Mouse (Mus musculus) inflammation-experienced regulatory T-cells, adult 6 months (primary cell): ENCODE results near the gene Zfp358. TPM values are rescaled to one million over a fixed set of nuclear protein-coding genes. Genes with fewer than 3 reads are reported as not detected.

Source experiments
- polyA plus RNA-seq, 3 experiments: library from polyadenylated mRNA; unstranded; fragments of 100-300 nt; shearing (Covaris generic); gene quantifications; one replicate each; pipeline ENCODE4 v1.2.1; 2017

Gene Zfp358
- polyA plus RNA-seq, 3 experiments from 2014 or later = 0.60 to 0.86 TPM; not detected in 1

Other genes with a start within 250 kb of the Zfp358 start
- gene Insr, start 213.5 kb upstream of the Zfp358 start, polyA plus RNA-seq = 10 to 100 TPM in 2 of 3 experiments, 1 to 10 TPM in 1; 3.8 to 13.2 (median 12.0) TPM
- 10 to 100 TPM; 29.9 to 51.2 (median 36.9) TPM for gene A430078G23Rik, start 139.7 kb upstream of the Zfp358 start, polyA plus RNA-seq
- gene Arhgef18, start 100.1 kb upstream of the Zfp358 start, polyA plus RNA-seq = 10 to 100 TPM; 21.3 to 30.9 (median 30.4) TPM
- 10 to 100 TPM in 2 of 3 experiments, 1 to 10 TPM in 1; 9.0 to 20.4 (median 16.7) TPM for gene Pex11g, start 25.5 kb upstream of the Zfp358 start, polyA plus RNA-seq
- not detected for gene Tex45, start 22.3 kb upstream of the Zfp358 start, polyA plus RNA-seq
- 10 to 100 TPM; 15.3 to 26.3 (median 24.0) TPM for gene Mcoln1, start 7.3 kb downstream of the Zfp358 start, polyA plus RNA-seq
- gene Pnpla6, start 22.2 kb downstream of the Zfp358 start, polyA plus RNA-seq = 10 to 100 TPM; 20.6 to 32.6 (median 27.7) TPM
- gene C330021F23Rik, start 74.9 kb downstream of the Zfp358 start, polyA plus RNA-seq = under 1 TPM in 1 of 3 experiments, not detected in 2; 0.74 TPM
- gene Camsap3, start 94.2 kb downstream of the Zfp358 start, polyA plus RNA-seq = not detected
- 10 to 100 TPM; 58.7 to 87.4 (median 83.2) TPM for gene Xab2, start 128.2 kb downstream of the Zfp358 start, polyA plus RNA-seq
- gene Pet100, start 128.4 kb downstream of the Zfp358 start, polyA plus RNA-seq = 100 to 1,000 TPM; 122 to 150 (median 138) TPM
- gene Pcp2, start 132.4 kb downstream of the Zfp358 start, polyA plus RNA-seq = not detected
- 100 to 1,000 TPM; 180 to 262 (median 191) TPM for gene Stxbp2, start 137.8 kb downstream of the Zfp358 start, polyA plus RNA-seq
- gene Retn, start 162.6 kb downstream of the Zfp358 start, polyA plus RNA-seq = not detected
- under 1 TPM in 1 of 3 experiments, not detected in 2; 0.48 TPM for gene Mcemp1, start 172.6 kb downstream of the Zfp358 start, polyA plus RNA-seq
- gene Fcor, start 179.2 kb downstream of the Zfp358 start, polyA plus RNA-seq = not detected
- 10 to 100 TPM; 19.6 to 27.0 (median 23.3) TPM for gene Trappc5, start 183.2 kb downstream of the Zfp358 start, polyA plus RNA-seq
- gene Fcer2a, start 201.0 kb downstream of the Zfp358 start, polyA plus RNA-seq = 1 to 10 TPM in 2 of 3 experiments, under 1 TPM in 1; 0.85 to 1.9 (median 1.9) TPM
- gene Clec4g, start 227.5 kb downstream of the Zfp358 start, polyA plus RNA-seq = not detected